32 mouse cellular contexts compared by ENCODE assay signal in the genomic region with DNA sequence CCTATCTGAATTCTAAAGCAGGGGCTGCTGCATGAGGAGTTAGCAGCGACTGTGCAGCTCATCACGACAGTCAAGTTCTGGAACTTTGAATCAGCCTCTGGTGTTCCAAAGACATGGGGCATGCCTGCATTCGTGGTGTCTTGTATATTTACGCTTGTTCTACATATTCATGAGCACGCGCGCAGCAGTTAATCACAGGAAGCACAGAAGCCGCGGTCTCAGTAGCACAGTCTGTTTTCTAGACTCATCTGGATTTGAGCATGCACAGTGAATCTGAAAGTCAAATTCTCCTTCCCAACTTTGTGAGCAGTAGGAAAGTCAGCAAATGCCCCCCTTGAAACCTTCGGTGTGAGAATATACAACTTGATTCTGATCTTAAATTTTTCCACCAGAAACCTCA.
DNase-seq lines count a peak whose midpoint lies in the region; ATAC-seq and TF ChIP-seq lines count a peak whose summit lies in the region.
"Had no signal": no experiment of that assay in that cellular context is flagged by ENCODE, and none has a peak within 500 bp of the region (broad histone marks: within the 10 kb centered on the region; RNA-seq: fewer than 3 reads in every experiment).

No protein-coding gene starts in this region.

- no peaks in the 10 kb centered on the region for H3K27me3 ChIP-seq in forebrain, postnatal 0 days (ENCODE audit: insufficient read depth, low read length)
- H3K27me3 ChIP-seq in forebrain, embryonic 11.5 days (ENCODE audit: control insufficient read depth, insufficient read depth, low read length) = no peaks in the 10 kb centered on the region
- H3K27me3 ChIP-seq in embryonic facial prominence, embryonic 12.5 days = no peaks in the 10 kb centered on the region
- no peaks in the 10 kb centered on the region for H3K27me3 ChIP-seq in neural tube, embryonic 12.5 days (replicated peaks)
- H3K27me3 ChIP-seq: CH12.LX; forebrain, embryonic 13.5 days; heart, embryonic 13.5 days had no signal

- no peak overlapping the region for H3K4me2 ChIP-seq in forebrain, postnatal 0 days (ENCODE audit: low read depth)
- H3K4me2 ChIP-seq in forebrain, embryonic 11.5 days (ENCODE audit: low read depth, low read length, severe bottlenecking) = no peak overlapping the region
- H3K4me2 ChIP-seq in embryonic facial prominence, embryonic 12.5 days (replicated peaks) = no peak overlapping the region
- H3K4me2 ChIP-seq in neural tube, embryonic 12.5 days (replicated peaks) = no peak overlapping the region
- H3K4me2 ChIP-seq: forebrain, embryonic 13.5 days; heart, embryonic 13.5 days; hindbrain, embryonic 14.5 days had no signal

- no peaks in the 10 kb centered on the region for H3K36me3 ChIP-seq in forebrain, postnatal 0 days (ENCODE audit: insufficient read depth)
- no peaks in the 10 kb centered on the region for H3K36me3 ChIP-seq in forebrain, embryonic 11.5 days (ENCODE audit: control insufficient read depth, insufficient read depth, low read length)
- no peaks in the 10 kb centered on the region for H3K36me3 ChIP-seq in embryonic facial prominence, embryonic 12.5 days
- H3K36me3 ChIP-seq in neural tube, embryonic 12.5 days = no peaks in the 10 kb centered on the region
- H3K36me3 ChIP-seq: heart, embryonic 13.5 days had no signal

- H3K4me1 ChIP-seq in forebrain, postnatal 0 days (ENCODE audit: insufficient read depth) = no peaks in the 10 kb centered on the region
- H3K4me1 ChIP-seq in forebrain, embryonic 11.5 days (replicated peaks; ENCODE audit: control insufficient read depth, insufficient read depth, low read length) = no peaks in the 10 kb centered on the region
- H3K4me1 ChIP-seq in embryonic facial prominence, embryonic 12.5 days = peaks cover 12% of the 10 kb centered on the region
- H3K4me1 ChIP-seq in neural tube, embryonic 12.5 days = no peaks in the 10 kb centered on the region
- H3K4me1 ChIP-seq: forebrain, embryonic 13.5 days had no signal

- no peak overlapping the region for H3K27ac ChIP-seq in forebrain, postnatal 0 days (ENCODE audit: low read depth, low read length)
- H3K27ac ChIP-seq in forebrain, embryonic 11.5 days (ENCODE audit: low read depth, low read length) = no peak overlapping the region
- H3K27ac ChIP-seq in embryonic facial prominence, embryonic 12.5 days = peak overlapping the region; percentile 52
- H3K27ac ChIP-seq in neural tube, embryonic 12.5 days = no peak overlapping the region
- H3K27ac ChIP-seq: forebrain, embryonic 13.5 days; gastrocnemius, adult 2 months; heart, adult 2 months; heart, embryonic 13.5 days; hindbrain, embryonic 14.5 days; kidney, postnatal 0 days; liver, embryonic 14.5 days; macrophage had no signal

- 57% methylated on average over 10 of the region's 10 CpGs for WGBS in forebrain, postnatal 0 days
- WGBS in forebrain, embryonic 11.5 days = 87% methylated on average over 10 of the region's 10 CpGs
- 55% methylated on average over 10 of the region's 10 CpGs for WGBS in embryonic facial prominence, embryonic 12.5 days
- 58% methylated on average over 10 of the region's 10 CpGs for WGBS in neural tube, embryonic 12.5 days

- H3K4me3 ChIP-seq in forebrain, postnatal 0 days (ENCODE audit: low read depth, low read length) = no peak overlapping the region
- no peak overlapping the region for H3K4me3 ChIP-seq in forebrain, embryonic 11.5 days (ENCODE audit: low read depth, low read length)
- no peak overlapping the region for H3K4me3 ChIP-seq in embryonic facial prominence, embryonic 12.5 days
- no peak overlapping the region for H3K4me3 ChIP-seq in neural tube, embryonic 12.5 days
- H3K4me3 ChIP-seq: forebrain, embryonic 13.5 days; gastrocnemius, adult 2 months; heart, adult 2 months; heart, embryonic 13.5 days had no signal

- no peak for DNase-seq in forebrain, postnatal 0 days
- no peak for DNase-seq in forebrain, embryonic 11.5 days (ENCODE audit: low spot score)
- peak; percentile 14 for DNase-seq in R1 (ENCODE audit: low read depth, low spot score)
- no peak for DNase-seq in cerebellum, postnatal 10 days
- no peak for DNase-seq in embryo, embryonic 11 days
- no peak for DNase-seq in kidney, adult 11 months
- DNase-seq: adrenal gland, adult 8-10 months; cerebellum, adult 11-12 months; cerebellum, adult 9-11 months; gastrocnemius, adult 2 months; gastrocnemius, postnatal 36 days; heart, adult 2 months; heart, postnatal 10 days; kidney, adult 18-20 months; kidney, postnatal 4 days; liver; lung, adult 2 months; lung, postnatal 10 days; right cerebral cortex, adult 18-20 months; right cerebral cortex, postnatal 4 days; thymus, adult 2 months; thymus, postnatal 4 days had no signal

- H3K9ac ChIP-seq in forebrain, postnatal 0 days = no peak overlapping the region
- no peak overlapping the region for H3K9ac ChIP-seq in forebrain, embryonic 11.5 days (ENCODE audit: low read length)
- H3K9ac ChIP-seq in embryonic facial prominence, embryonic 12.5 days = no peak overlapping the region
- H3K9ac ChIP-seq in neural tube, embryonic 12.5 days = no peak overlapping the region
- H3K9ac ChIP-seq: forebrain, embryonic 13.5 days; heart, embryonic 13.5 days; hindbrain, embryonic 14.5 days; liver, embryonic 14.5 days had no signal

- ATAC-seq in forebrain, postnatal 0 days = peak; percentile 25; the same call in 1 of the 2 replicates
- no peak for ATAC-seq in forebrain, embryonic 11.5 days (replicated peaks; ENCODE audit: low FRiP score)
- ATAC-seq in embryonic facial prominence, embryonic 12.5 days (ENCODE audit: insufficient number of reproducible peaks, insufficient read depth, low FRiP score, low TSS enrichment) = no peak
- peak; percentile 37; the same call in 1 of the 2 replicates for ATAC-seq in neural tube, embryonic 12.5 days (ENCODE audit: low FRiP score, low read depth)
- ATAC-seq: forebrain, embryonic 13.5 days; midbrain, embryonic 16.5 days had no signal

- no peak for TF ChIP-seq CTCF in forebrain, postnatal 0 days (IDR thresholded peaks at IDR 0.05; ENCODE audit: low read depth)

- H3K9me3 ChIP-seq in forebrain, postnatal 0 days (ENCODE audit: low read length) = no peaks in the 10 kb centered on the region
- H3K9me3 ChIP-seq in forebrain, embryonic 11.5 days (ENCODE audit: control insufficient read depth, low read length) = no peaks in the 10 kb centered on the region
- no peaks in the 10 kb centered on the region for H3K9me3 ChIP-seq in embryonic facial prominence, embryonic 12.5 days
- H3K9me3 ChIP-seq in neural tube, embryonic 12.5 days = no peaks in the 10 kb centered on the region
- H3K9me3 ChIP-seq: forebrain, embryonic 13.5 days; heart, embryonic 13.5 days had no signal

Comparison
In these comparisons a context has a peak if more than half of its experiments do, and no peak if none do; other contexts are left out.
1. ATAC-seq: peak in forebrain, postnatal 0 days (single experiment) and neural tube, embryonic 12.5 days (single experiment); none in forebrain, embryonic 11.5 days (single experiment) and embryonic facial prominence, embryonic 12.5 days (single experiment).